In the genomic region with DNA sequence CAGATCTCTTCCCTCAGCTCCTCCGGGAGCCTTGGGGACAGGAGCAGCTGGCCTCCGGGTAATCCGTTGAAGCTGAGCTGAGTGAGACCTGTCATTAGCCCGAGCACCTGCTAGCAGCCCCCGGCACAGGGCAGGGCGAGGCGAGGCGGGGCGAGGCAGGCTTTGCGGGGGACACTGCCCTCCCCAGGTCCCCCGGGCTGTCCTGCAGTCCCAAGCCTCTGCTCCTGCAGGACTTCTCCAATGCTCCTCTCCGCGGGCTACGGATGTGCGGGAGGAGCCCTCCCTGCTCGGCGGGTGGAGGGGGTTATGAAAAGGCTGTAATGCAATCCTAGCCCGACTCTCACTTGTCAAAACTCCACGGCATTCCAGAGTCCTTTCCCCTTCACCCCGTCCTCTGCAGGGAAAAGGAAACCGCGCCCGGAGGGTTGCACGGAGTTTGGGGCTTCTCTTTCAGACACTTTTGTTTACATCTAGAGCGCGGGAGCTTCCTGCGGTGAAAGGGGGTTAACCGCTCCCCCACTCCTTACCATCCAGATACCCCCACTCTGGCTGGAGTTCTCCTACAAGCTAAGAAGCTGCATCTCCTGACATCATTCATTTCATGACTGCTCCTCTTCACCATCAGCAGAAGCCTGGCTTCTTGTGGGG, we compare ENCODE assay signal across 8 mouse cellular contexts.
DNase-seq lines count a peak whose midpoint lies in the region; ATAC-seq and TF ChIP-seq lines count a peak whose summit lies in the region.

No protein-coding gene starts in this region.

- H3K27me3 ChIP-seq in kidney, adult 2 months (replicated peaks; ENCODE audit: control insufficient read depth, insufficient read depth, low read length) = no peaks in the 10 kb centered on the region
- no peaks in the 10 kb centered on the region for H3K27me3 ChIP-seq in lung, embryonic 16.5 days (ENCODE audit: control insufficient read depth, insufficient read depth, low read depth, low read length)

- H3K4me2 ChIP-seq in lung, embryonic 16.5 days (ENCODE audit: low read depth, low read length) = peak overlapping the region; percentile 75

- H3K4me1 ChIP-seq in kidney, adult 2 months (ENCODE audit: control insufficient read depth, insufficient read depth, low read length) = no peaks in the 10 kb centered on the region
- H3K4me1 ChIP-seq in lung, embryonic 16.5 days (replicated peaks; ENCODE audit: control insufficient read depth, insufficient read depth, low read length) = peaks cover 25% of the 10 kb centered on the region

- peak; percentile 49; the same call in 1 of the 2 replicates for ATAC-seq in cerebellum, adult (ENCODE audit: insufficient number of reproducible peaks, low FRiP score, low TSS enrichment)
- ATAC-seq in common myeloid progenitor, adult 5-6 weeks (replicated peaks; ENCODE audit: low read depth, poor library complexity, severe bottlenecking) = peak; percentile 54
- ATAC-seq in granulocyte monocyte progenitor cell, adult 5-6 weeks (replicated peaks; ENCODE audit: poor library complexity, severe bottlenecking) = peak; percentile 71
- ATAC-seq in lung, embryonic 16.5 days (ENCODE audit: low read depth) = peak; percentile 57
- ATAC-seq in monocyte, adult 5-6 weeks (replicated peaks; ENCODE audit: insufficient number of reproducible peaks, low FRiP score, low TSS enrichment, poor library complexity, severe bottlenecking) = no peak

- TF ChIP-seq POLR2A in kidney, adult 2 months (IDR thresholded peaks at IDR 0.05; ENCODE audit: low read depth, low read length) = no peak

- TF ChIP-seq CTCF in kidney, adult 2 months (conservative IDR thresholded peaks at IDR 0.05; ENCODE audit: insufficient read depth, insufficient read length, low read depth, low read length) = no peak

- 9% methylated on average over 28 of the region's 28 CpGs for WGBS in kidney, adult 2 months
- under 1% methylated on average over 28 of the region's 28 CpGs for WGBS in lung, embryonic 16.5 days

- H3K9me3 ChIP-seq in lung, embryonic 16.5 days (ENCODE audit: control insufficient read depth, low read length) = no peaks in the 10 kb centered on the region

- H3K36me3 ChIP-seq in kidney, adult 2 months (ENCODE audit: control insufficient read depth, insufficient read depth, low read length) = no peaks in the 10 kb centered on the region
- no peaks in the 10 kb centered on the region for H3K36me3 ChIP-seq in lung, embryonic 16.5 days (ENCODE audit: control insufficient read depth, insufficient read depth, low read length)

- H3K9ac ChIP-seq in lung, embryonic 16.5 days (ENCODE audit: low read length) = peak overlapping the region; percentile 67

- DNase-seq in cerebellum, postnatal 4 days (ENCODE audit: low spot score in 2 of 2) = no peak
- DNase-seq in kidney, adult 2 months = peak; percentile 47
- DNase-seq in retina, postnatal 1 day = peak; percentile 77

- H3K27ac ChIP-seq in kidney, adult 2 months (ENCODE audit: insufficient read depth, low read depth, low read length) = peak overlapping the region; percentile 21
- H3K27ac ChIP-seq in lung, embryonic 16.5 days (ENCODE audit: low read length) = peak overlapping the region; percentile 75

- peak overlapping the region; percentile 74 for H3K4me3 ChIP-seq in kidney, adult 2 months (ENCODE audit: insufficient read depth, low read depth, low read length)
- H3K4me3 ChIP-seq in lung, embryonic 16.5 days (ENCODE audit: low read length) = peak overlapping the region; percentile 55

Comparison
In these comparisons a context has a peak if more than half of its experiments do, and no peak if none do; other contexts are left out.
1. DNase-seq: peak in kidney, adult 2 months (single experiment) and retina, postnatal 1 day (single experiment); none in cerebellum, postnatal 4 days (0 of 2).